Mouse (Mus musculus) kidney, postnatal 0 days (tissue): ENCODE results near the gene Slc39a11. TPM values are rescaled to one million over a fixed set of nuclear protein-coding genes. Genes with fewer than 3 reads are reported as not detected.
A peak's percentile ranks its signal among the peaks of the same experiment; 100 is the strongest.

Source experiments
- ATAC-seq: fragments of 200-750 bp; cut with Nextera tagmentation; replicated peaks from 2 replicates; pipeline ENCODE4 v1.8.0; 2017; ENCODE audit warnings: low read depth, moderate number of reproducible peaks, moderate TSS enrichment, moderate library complexity; ENCODE audit not compliant: low FRiP score
- DNase-seq: peaks from one replicate; pipeline ENCODE4 v3.0.0-alpha.2; 2016; ENCODE audit warnings: low spot score
- H3K27ac ChIP-seq: fragments of 300-500 bp; sonication (generic); 2 replicates; pipeline ENCODE4 v1.5.1; 2014; ENCODE audit warnings: mild to moderate bottlenecking
- H3K27me3 ChIP-seq: fragments of 300-500 bp; sonication (generic); 2 replicates; pipeline ENCODE4 v1.6.1; 2014; ENCODE audit warnings: low read length, mixed read lengths; ENCODE audit not compliant: insufficient read depth
- H3K36me3 ChIP-seq: fragments of 300-500 bp; sonication (generic); 2 replicates; pipeline ENCODE4 v1.6.1; 2014; ENCODE audit warnings: low read length, mixed read lengths; ENCODE audit not compliant: insufficient read depth
- H3K4me1 ChIP-seq: fragments of 300-500 bp; sonication (generic); replicated peaks from 2 replicates; pipeline ENCODE4 v1.6.1; 2014; ENCODE audit warnings: antibody characterized with exemption, low read length, mixed read lengths; ENCODE audit not compliant: insufficient read depth
- H3K4me2 ChIP-seq: fragments of 300-500 bp; sonication (generic); 2 replicates; pipeline ENCODE4 v1.6.1; 2014; ENCODE audit warnings: mild to moderate bottlenecking, low read length, moderate library complexity, mixed read lengths
- H3K4me3 ChIP-seq: fragments of 300-500 bp; sonication (generic); replicated peaks from 2 replicates; pipeline ENCODE4 v1.5.1; 2014; ENCODE audit warnings: low read depth, low read length
- H3K9ac ChIP-seq: fragments of 300-500 bp; sonication (generic); 2 replicates; pipeline ENCODE4 v1.6.1; 2014; ENCODE audit warnings: low read depth, low read length
- H3K9me3 ChIP-seq: fragments of 300-500 bp; sonication (generic); replicated peaks from 2 replicates; pipeline ENCODE4 v1.6.1; 2016; ENCODE audit warnings: low read length, inconsistent platforms, mixed read lengths
- CTCF ChIP-seq: IDR thresholded peaks from 2 replicates; pipeline ENCODE4 v1.5.1; 2016; ENCODE audit warnings: antibody characterized with exemption, low read depth, mild to moderate bottlenecking, moderate library complexity
- WGBS: fragments of 180-500 bp; shearing (Covaris S2); extraction: QIAGEN DNeasy Blood & Tissue Kit; methylation state at CpG from one replicate; pipeline ENCODE4 v1.1.7; 2014; 5-methylcytosine and 5-hydroxymethylcytosine counted together
- polyA plus RNA-seq: library from polyadenylated mRNA; unstranded; fragments of >200 nt; fragmentation: Nextera tagmentation; extraction: Ambion mirVana; gene quantifications from 2 replicates; pipeline ENCODE4 v1.2.1, GENCODE M21; 2015

Slc39a11 gene
- polyA plus RNA-seq, 1 experiment from 2014 or later, result 23.3 TPM

DNA sequence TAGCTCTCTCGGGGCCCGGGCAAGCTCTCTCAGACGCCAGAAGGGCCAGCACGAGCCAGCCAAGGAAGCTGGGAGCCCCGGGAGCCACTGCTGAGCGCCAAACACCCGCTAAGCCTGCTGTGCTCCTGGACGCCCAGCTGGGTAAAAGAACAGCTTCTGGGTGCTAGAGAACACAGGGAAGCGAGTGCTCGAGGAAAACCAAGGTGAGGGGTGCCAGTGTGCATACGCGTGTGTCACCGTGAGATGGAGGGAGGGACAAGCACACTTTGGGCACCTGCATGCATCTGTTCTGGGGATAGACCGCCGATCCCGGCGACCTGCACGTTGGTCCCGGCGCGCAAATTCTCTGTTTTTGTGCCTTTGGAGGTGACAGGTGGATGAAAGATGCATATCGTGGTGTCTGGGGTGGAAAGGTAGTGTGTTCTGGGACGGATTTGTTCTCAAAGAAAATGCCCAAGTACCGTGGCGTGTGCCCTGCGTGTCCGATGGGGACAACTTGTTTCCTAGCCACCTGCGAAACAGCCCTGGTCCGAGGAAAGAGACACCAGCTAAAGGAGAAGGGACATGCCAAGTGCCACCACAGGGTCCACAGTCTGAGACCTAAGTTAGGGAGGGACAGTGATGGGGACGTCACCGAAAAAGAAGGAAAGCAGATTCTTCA, 30.3 kb downstream of the Slc39a11 start:
- TF ChIP-seq CTCF, result no peak
- peak overlapping the region; percentile 83 for H3K4me2 ChIP-seq
- peak overlapping the region; percentile 43; the same call in 1 of the 2 replicates for H3K9ac ChIP-seq
- peak overlapping the region; percentile 30 for H3K4me3 ChIP-seq
- H3K27me3 ChIP-seq, result peaks cover 10% of the 10 kb centered on the region
- H3K36me3 ChIP-seq, result no peaks in the 10 kb centered on the region
- no peaks in the 10 kb centered on the region for H3K9me3 ChIP-seq
- peaks cover 12% of the 10 kb centered on the region; the same call in 1 of the 2 replicates for H3K4me1 ChIP-seq
- H3K27ac ChIP-seq, result no peak overlapping the region
- WGBS, result 2% methylated on average over 31 of the region's 31 CpGs
- ATAC-seq, result 0 out of 2 replicates have a peak, but pooled peaks have one; percentile 1
- DNase-seq, result no peak

GRCm38 (mm10) chr11:113618672-113619419, 31.0 kb downstream of the Slc39a11 start, which contains the start of gene Sstr2:
Gene Sstr2, plus strand, starts transcription at chr11:113619342.
- TF ChIP-seq CTCF, result no peak
- H3K4me1 ChIP-seq, result peaks cover 12% of the 10 kb centered on the region; the same call in 1 of the 2 replicates
- H3K9ac ChIP-seq, result peak within 1 kb of the TSS; percentile 43; the same call in 1 of the 2 replicates
- H3K36me3 ChIP-seq, result no peaks in the 10 kb centered on the region
- ATAC-seq, result peak; percentile 76
- no peak within 1 kb of the TSS for H3K27ac ChIP-seq
- peaks cover 10% of the 10 kb centered on the region for H3K27me3 ChIP-seq
- H3K4me3 ChIP-seq, result peak within 1 kb of the TSS; percentile 30
- peak within 1 kb of the TSS; percentile 83 for H3K4me2 ChIP-seq
- H3K9me3 ChIP-seq, result no peaks in the 10 kb centered on the region
- 1% methylated on average over 54 of the region's 54 CpGs for WGBS
- DNase-seq, result peak; percentile 75

- Histone ChIP-seq H3K4me1 (peaks cover 12% of the 10 kb centered on the region; the same call in 1 of the 2 replicates), H3K36me3 (no peaks in the 10 kb centered on the region), H3K27ac (no peak overlapping the region), H3K27me3 (peaks cover 10% of the 10 kb centered on the region), H3K9ac (no peak overlapping the region), H3K9me3 (no peaks in the 10 kb centered on the region), H3K4me2 (peak overlapping the region; percentile 83), H3K4me3 (peak overlapping the region; percentile 30; the same call in 1 of the 2 replicates)
- WGBS, result 21% methylated on average over 4 of the region's 4 CpGs
- no peak for DNase-seq
- no peak for ATAC-seq
- TF ChIP-seq CTCF, result no peak
These were observed 31.6 kb downstream of the Slc39a11 start for GRCm38 (mm10) chr11:113618303-113618671.

DNA sequence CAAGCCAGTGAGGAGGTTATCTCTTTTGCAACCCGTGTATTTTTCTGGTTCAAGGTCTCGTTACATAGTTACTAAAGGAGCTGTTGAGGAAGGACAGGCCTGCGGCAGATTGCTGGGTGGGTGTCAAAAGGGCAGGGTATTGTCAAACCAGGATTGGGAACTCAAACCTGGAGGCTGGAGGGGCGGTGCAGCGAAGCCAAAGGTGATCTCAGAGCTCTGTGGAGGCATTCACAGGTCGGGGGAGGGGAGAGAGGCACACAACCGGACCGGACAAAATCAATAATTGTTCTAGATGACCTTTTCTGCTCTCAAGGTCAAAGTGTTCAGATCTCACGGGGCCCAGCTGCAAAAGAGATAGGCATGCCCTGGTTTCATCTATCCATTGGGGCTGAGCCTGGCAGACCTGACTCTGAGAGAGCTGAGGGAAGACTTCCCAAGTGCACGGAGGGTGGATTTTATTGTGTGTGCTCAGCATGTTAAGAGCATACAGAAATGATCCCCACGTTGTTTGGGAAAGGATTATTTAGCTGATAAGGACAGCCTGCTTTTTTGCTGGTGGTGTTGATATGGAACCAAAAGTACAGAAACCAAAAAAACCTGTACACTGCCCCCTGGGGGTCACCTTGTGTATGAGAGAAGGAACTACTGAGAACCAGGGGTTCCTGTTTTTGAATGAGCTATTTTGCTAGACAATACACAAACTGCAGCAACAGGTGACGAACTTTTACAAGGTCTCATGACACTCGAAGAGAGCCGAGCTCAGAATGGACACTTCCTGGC, 32.6 kb downstream of the Slc39a11 start:
- ATAC-seq, result no peak; the same call in 1 of the 2 replicates
- H3K9ac ChIP-seq, result no peak overlapping the region
- 41% methylated on average over 14 of the region's 14 CpGs for WGBS
- H3K27ac ChIP-seq, result no peak overlapping the region
- H3K4me3 ChIP-seq, result no peak overlapping the region
- TF ChIP-seq CTCF, result peak; percentile 66
- no peaks in the 10 kb centered on the region for H3K9me3 ChIP-seq
- no peak overlapping the region for H3K4me2 ChIP-seq
- H3K36me3 ChIP-seq, result no peaks in the 10 kb centered on the region
- DNase-seq, result peak; percentile 75
- peaks cover 10% of the 10 kb centered on the region for H3K27me3 ChIP-seq
- H3K4me1 ChIP-seq, result peaks cover 12% of the 10 kb centered on the region; the same call in 1 of the 2 replicates

DNA sequence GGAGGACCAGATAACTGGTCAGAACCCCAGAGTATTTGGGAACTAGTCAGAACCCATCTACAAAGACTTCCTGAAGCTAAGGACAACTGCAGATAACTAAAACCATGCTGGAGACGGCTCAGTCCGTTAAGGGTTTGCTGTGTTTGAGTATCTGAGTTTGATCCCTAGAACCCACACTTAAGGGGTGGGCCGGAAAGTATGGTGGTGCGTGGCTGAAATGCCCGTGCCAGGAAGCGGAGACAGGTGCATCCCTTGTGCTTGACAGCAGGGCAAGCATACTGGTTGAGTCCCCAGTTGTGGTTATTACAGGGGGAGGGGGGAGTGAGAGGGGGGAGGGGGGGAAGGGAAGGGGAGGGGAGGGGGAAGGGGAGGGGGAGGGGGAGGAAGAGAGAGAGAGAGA, 35.4 kb downstream of the Slc39a11 start:
- Histone ChIP-seq H3K27ac (no peak overlapping the region), H3K4me2 (no peak overlapping the region), H3K36me3 (no peaks in the 10 kb centered on the region), H3K9ac (no peak overlapping the region), H3K4me1 (peaks cover 23% of the 10 kb centered on the region; the same call in 1 of the 2 replicates), H3K27me3 (no peaks in the 10 kb centered on the region; the same call in none of the 2 replicates), H3K9me3 (no peaks in the 10 kb centered on the region), H3K4me3 (no peak overlapping the region)
- DNase-seq (no peak), ATAC-seq (no peak)
- TF ChIP-seq CTCF, result no peak
- WGBS, result 87% methylated on average over 6 of the region's 6 CpGs
